Mouse (Mus musculus): Measurements from ENCODE around the gene D330020A13Rik. TPM values are rescaled to one million over a fixed set of nuclear protein-coding genes. Genes with fewer than 3 reads are reported as not detected.

The D330020A13Rik gene
- polyA plus RNA-seq, 1 experiment from 2014 or later, result not detected

DNA sequence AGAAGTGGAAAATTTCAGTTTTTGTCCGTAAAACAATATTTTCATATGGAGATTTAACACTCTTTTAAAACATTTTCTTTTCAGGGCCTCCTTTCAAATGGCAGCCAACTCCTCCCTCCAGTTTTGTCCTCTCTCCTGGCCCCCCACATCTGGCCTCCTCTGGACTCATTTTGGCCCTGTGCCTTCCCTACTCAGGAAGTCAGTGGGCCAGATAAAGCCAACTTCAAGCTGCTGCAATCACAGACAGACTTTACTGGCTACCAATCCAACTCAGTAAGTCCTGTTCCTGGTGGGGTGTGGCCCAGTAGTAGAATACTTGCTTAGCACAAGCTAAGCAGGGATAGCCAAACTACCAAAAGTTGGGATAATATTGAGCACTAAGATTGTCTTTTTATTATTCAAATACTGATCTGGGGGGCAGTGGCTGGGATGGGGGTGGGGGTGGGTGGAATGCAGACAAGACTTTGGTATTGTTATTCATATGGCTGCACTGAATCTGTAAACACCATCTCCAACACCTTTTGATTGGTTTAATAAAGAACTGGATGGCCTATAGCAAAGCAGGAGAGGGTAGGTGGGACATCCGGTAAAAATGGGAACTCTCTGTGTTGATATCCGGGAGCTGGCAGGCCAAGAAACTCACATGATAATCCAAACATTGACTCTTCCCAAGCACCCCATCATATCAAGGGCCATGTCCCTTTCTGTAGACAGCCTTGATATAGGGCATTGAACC is 12.9 kb downstream of the D330020A13Rik start:
- H3K4me1 ChIP-seq (ENCODE audit: insufficient read depth), result no peaks in the 10 kb centered on the region
- H3K36me3 ChIP-seq (replicated peaks; ENCODE audit: insufficient read depth, low read length), result no peaks in the 10 kb centered on the region
- no peak overlapping the region for H3K4me2 ChIP-seq (ENCODE audit: low read depth, low read length)
- ATAC-seq, result no peak
- H3K27me3 ChIP-seq (ENCODE audit: insufficient read depth, low read length), result no peaks in the 10 kb centered on the region
- H3K9me3 ChIP-seq (ENCODE audit: low read length), result no peaks in the 10 kb centered on the region
- H3K27ac ChIP-seq (ENCODE audit: low read depth), result no peak overlapping the region
- H3K9ac ChIP-seq (replicated peaks), result no peak overlapping the region
- H3K4me3 ChIP-seq (ENCODE audit: low read depth, low read length), result no peak overlapping the region
- no peak for DNase-seq
- TF ChIP-seq EP300 (IDR thresholded peaks at IDR 0.05; ENCODE audit: low read depth) (no peak), CTCF (IDR thresholded peaks at IDR 0.05; ENCODE audit: low read depth) (no peak)
- WGBS (ENCODE audit: insufficient replicate concordance), result 66% methylated on average over 3 of the region's 3 CpGs

DNA sequence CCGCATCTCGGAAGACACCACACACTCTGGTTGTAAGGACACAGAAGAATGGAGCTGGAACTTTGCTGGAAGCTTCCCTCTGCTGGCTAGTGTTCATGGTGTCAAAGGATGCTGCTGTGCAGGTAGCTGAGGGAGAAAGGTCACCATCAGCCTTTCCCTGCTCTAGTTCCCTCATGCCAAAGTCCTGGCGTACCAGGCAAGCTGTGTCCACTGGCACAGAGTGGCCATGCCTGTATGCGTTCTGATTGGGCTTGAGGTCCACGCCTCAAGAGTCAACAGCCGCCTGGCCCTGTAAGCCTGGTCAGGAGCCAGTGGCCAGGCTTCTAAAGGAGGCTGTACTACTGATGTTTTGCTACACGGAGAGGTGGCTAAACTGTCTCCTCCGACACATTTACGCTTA is 15.2 kb downstream of the D330020A13Rik start:
- 71% methylated on average over 9 of the region's 9 CpGs for WGBS (ENCODE audit: insufficient replicate concordance)

DNA sequence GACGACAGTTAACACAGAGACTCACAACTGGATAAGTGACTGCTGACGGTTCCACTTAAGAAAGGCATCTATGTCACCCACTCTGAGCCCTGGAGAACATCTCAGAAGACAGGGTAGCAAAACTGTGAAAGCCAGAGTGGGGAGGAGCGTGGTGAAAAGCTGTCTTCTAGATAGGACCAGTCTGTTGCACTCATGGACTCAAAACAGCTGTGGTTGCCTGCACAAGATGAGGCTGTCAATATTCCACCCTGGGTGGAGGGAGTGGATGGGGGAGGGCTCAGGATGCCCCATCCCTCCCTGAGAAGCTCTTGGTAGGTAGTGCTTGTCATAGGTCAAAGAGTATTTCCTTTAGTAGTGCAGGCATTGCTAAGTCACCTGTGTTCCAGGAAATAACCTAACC is 15.6 kb downstream of the D330020A13Rik start:
- 0 out of 2 replicates have a peak, but pooled peaks have one; percentile 25 for ATAC-seq
- no peaks in the 10 kb centered on the region for H3K27me3 ChIP-seq (ENCODE audit: insufficient read depth, low read length)
- no peak for DNase-seq
- no peaks in the 10 kb centered on the region for H3K36me3 ChIP-seq (replicated peaks; ENCODE audit: insufficient read depth, low read length)
- H3K4me2 ChIP-seq (ENCODE audit: low read depth, low read length), result no peak overlapping the region
- TF ChIP-seq CTCF (IDR thresholded peaks at IDR 0.05; ENCODE audit: low read depth) (no peak), EP300 (IDR thresholded peaks at IDR 0.05; ENCODE audit: low read depth) (no peak)
- no peak overlapping the region for H3K27ac ChIP-seq (ENCODE audit: low read depth)
- WGBS (ENCODE audit: insufficient replicate concordance), result 71% methylated on average over 3 of the region's 3 CpGs
- H3K4me1 ChIP-seq (ENCODE audit: insufficient read depth), result no peaks in the 10 kb centered on the region
- H3K4me3 ChIP-seq (ENCODE audit: low read depth, low read length), result no peak overlapping the region
- H3K9ac ChIP-seq (replicated peaks), result no peak overlapping the region
- no peaks in the 10 kb centered on the region for H3K9me3 ChIP-seq (ENCODE audit: low read length)

More for the DNA sequence above, 15.2 kb downstream of the D330020A13Rik start:
- no peaks in the 10 kb centered on the region for H3K9me3 ChIP-seq (ENCODE audit: low read length)
- no peaks in the 10 kb centered on the region for H3K4me1 ChIP-seq (ENCODE audit: insufficient read depth)
- DNase-seq (peak; percentile 17), ATAC-seq (peak; percentile 86)
- H3K4me3 ChIP-seq (ENCODE audit: low read depth, low read length), result no peak overlapping the region
- no peak for TF ChIP-seq CTCF (IDR thresholded peaks at IDR 0.05; ENCODE audit: low read depth)
- TF ChIP-seq EP300 (IDR thresholded peaks at IDR 0.05; ENCODE audit: low read depth), result no peak
- no peaks in the 10 kb centered on the region for H3K36me3 ChIP-seq (replicated peaks; ENCODE audit: insufficient read depth, low read length)
- no peak overlapping the region for H3K9ac ChIP-seq (replicated peaks)
- no peak overlapping the region for H3K27ac ChIP-seq (ENCODE audit: low read depth)
- no peaks in the 10 kb centered on the region for H3K27me3 ChIP-seq (ENCODE audit: insufficient read depth, low read length)
- H3K4me2 ChIP-seq (ENCODE audit: low read depth, low read length), result no peak overlapping the region

DNA sequence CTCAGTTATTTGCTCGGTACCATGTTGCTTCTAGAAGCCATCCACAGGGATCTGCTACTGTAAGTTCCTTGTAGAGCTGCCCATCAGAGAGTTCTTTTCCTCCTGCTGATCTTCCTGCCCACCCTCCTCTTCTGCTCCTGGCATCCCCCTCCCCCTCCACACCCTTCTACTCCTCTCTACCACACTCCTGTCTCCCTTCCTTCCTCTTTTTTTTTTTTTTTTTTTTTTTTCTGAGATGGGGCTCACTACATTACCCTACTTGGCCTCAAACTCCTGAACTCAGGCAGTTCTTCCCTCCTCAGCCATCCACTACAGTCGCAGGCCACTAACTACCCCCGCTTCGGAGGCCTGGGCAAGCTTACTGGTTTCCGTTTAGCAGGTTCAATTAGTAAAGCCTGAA is 18.3 kb downstream of the D330020A13Rik start:
- Histone ChIP-seq H3K4me3 (ENCODE audit: low read depth, low read length) (no peak overlapping the region), H3K27ac (ENCODE audit: low read depth) (no peak overlapping the region)
- WGBS (ENCODE audit: insufficient replicate concordance), result 35% methylated on average over 5 of the region's 5 CpGs

DNA sequence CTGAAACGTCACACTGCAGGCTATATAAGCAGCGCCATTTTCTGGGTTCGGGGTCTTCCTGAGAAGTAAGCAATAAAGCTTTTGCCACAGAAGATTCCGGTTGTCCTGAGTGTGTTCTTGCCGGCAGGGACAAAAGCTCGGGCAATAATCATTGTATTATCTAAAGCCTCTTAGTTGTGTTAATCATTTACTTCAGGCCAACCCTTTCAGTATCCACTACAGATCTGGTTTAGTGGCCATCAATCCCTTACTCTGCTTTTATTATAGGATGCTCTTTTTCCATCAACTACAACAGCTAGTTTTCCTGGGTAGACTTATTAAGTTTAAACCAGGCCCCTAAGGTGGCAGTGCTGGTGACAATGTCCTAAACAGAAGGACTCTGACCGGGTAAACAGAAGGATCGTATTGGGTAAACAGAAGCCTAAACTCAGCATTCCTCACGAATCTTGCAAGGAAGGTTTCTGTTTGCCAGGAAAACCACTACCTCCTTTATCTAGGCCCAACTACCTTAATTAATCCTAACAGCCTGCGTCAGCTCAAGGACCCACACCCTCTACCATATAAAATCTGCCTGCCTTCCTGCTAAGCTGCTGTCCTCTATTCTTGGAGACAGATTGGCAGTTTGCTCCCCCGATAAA is 24.3 kb downstream of the D330020A13Rik start:
- no peaks in the 10 kb centered on the region for H3K36me3 ChIP-seq (replicated peaks; ENCODE audit: insufficient read depth, low read length)
- no peak overlapping the region for H3K9ac ChIP-seq (replicated peaks)
- H3K27me3 ChIP-seq (ENCODE audit: insufficient read depth, low read length), result no peaks in the 10 kb centered on the region
- WGBS (ENCODE audit: insufficient replicate concordance), result 61% methylated on average over 11 of the region's 11 CpGs
- no peak overlapping the region for H3K27ac ChIP-seq (ENCODE audit: low read depth)
- ATAC-seq (no peak), DNase-seq (no peak)
- peaks cover 3% of the 10 kb centered on the region; the same call in 1 of the 2 replicates for H3K4me1 ChIP-seq (ENCODE audit: insufficient read depth)
- no peak for TF ChIP-seq EP300 (IDR thresholded peaks at IDR 0.05; ENCODE audit: low read depth)
- no peak for TF ChIP-seq CTCF (IDR thresholded peaks at IDR 0.05; ENCODE audit: low read depth)
- no peak overlapping the region; the same call in 1 of the 2 replicates for H3K4me2 ChIP-seq (ENCODE audit: low read depth, low read length)
- no peaks in the 10 kb centered on the region for H3K9me3 ChIP-seq (ENCODE audit: low read length)
- no peak overlapping the region for H3K4me3 ChIP-seq (ENCODE audit: low read depth, low read length)

More for the DNA sequence above, 18.3 kb downstream of the D330020A13Rik start:
- Histone ChIP-seq H3K4me2 (ENCODE audit: low read depth, low read length) (no peak overlapping the region), H3K36me3 (replicated peaks; ENCODE audit: insufficient read depth, low read length) (no peaks in the 10 kb centered on the region), H3K9ac (replicated peaks) (no peak overlapping the region), H3K4me1 (ENCODE audit: insufficient read depth) (no peaks in the 10 kb centered on the region), H3K9me3 (ENCODE audit: low read length) (no peaks in the 10 kb centered on the region), H3K27me3 (ENCODE audit: insufficient read depth, low read length) (no peaks in the 10 kb centered on the region)
- DNase-seq (no peak), ATAC-seq (no peak)
- TF ChIP-seq EP300 (IDR thresholded peaks at IDR 0.05; ENCODE audit: low read depth) (no peak), CTCF (IDR thresholded peaks at IDR 0.05; ENCODE audit: low read depth) (no peak)

DNA sequence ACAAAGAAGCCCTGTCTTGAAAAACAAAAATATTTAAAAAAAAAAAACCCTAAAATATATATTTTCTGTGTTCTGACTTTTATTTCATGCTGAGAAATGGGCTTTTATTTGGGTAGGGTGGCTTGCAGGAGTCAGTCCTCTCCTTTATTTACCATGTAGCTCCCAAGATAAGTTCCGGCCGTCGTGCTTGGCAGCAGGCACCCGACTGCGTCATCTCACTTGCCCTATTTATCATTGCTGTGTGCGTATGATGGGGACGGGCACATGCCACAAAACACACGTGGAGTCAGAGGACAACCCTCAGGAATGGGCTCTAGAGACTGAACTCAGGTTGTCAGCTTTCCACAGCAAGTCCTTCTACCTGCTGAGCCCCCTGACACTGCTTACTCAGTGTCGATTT is 25.0 kb downstream of the D330020A13Rik start:
- no peak overlapping the region for H3K9ac ChIP-seq (replicated peaks)
- peaks cover 3% of the 10 kb centered on the region; the same call in 1 of the 2 replicates for H3K4me1 ChIP-seq (ENCODE audit: insufficient read depth)
- no peak overlapping the region for H3K4me2 ChIP-seq (ENCODE audit: low read depth, low read length)
- TF ChIP-seq CTCF (IDR thresholded peaks at IDR 0.05; ENCODE audit: low read depth), result no peak
- TF ChIP-seq EP300 (IDR thresholded peaks at IDR 0.05; ENCODE audit: low read depth), result no peak
- DNase-seq (no peak), ATAC-seq (no peak)
- 74% methylated on average over 9 of the region's 9 CpGs for WGBS (ENCODE audit: insufficient replicate concordance)
- no peaks in the 10 kb centered on the region for H3K9me3 ChIP-seq (ENCODE audit: low read length)
- H3K27me3 ChIP-seq (ENCODE audit: insufficient read depth, low read length), result no peaks in the 10 kb centered on the region
- no peak overlapping the region for H3K4me3 ChIP-seq (ENCODE audit: low read depth, low read length)
- no peak overlapping the region for H3K27ac ChIP-seq (ENCODE audit: low read depth)
- no peaks in the 10 kb centered on the region for H3K36me3 ChIP-seq (replicated peaks; ENCODE audit: insufficient read depth, low read length)
